Mouse (Mus musculus) bone marrow, adult 2 months (tissue): ENCODE results near the gene Stard5. TPM values are rescaled to one million over a fixed set of nuclear protein-coding genes. Genes with fewer than 3 reads are reported as not detected.
A peak's percentile ranks its signal among the peaks of the same experiment; 100 is the strongest.

Experiments
- H3K27ac ChIP-seq: fragments of 200-500 bp; 2 replicates; pipeline ENCODE4 v1.5.1; 2012; ENCODE audit warnings: low read depth, mild to moderate bottlenecking, control low read depth, inconsistent platforms, low read length; ENCODE audit not compliant: control insufficient read depth, poor library complexity, insufficient read depth
- H3K4me1 ChIP-seq: fragments of 200-500 bp; 2 replicates; pipeline ENCODE4 v1.6.1; 2011; ENCODE audit warnings: low read length; ENCODE audit not compliant: control insufficient read depth, insufficient read depth
- H3K4me3 ChIP-seq: fragments of 200-500 bp; replicated peaks from 2 replicates; pipeline ENCODE3; 2011; ENCODE audit warnings: mild to moderate bottlenecking, low read depth, low read length, control low read depth; ENCODE audit not compliant: control insufficient read depth
- CTCF ChIP-seq: fragments of 200-500 bp; IDR thresholded peaks from 2 replicates; pipeline ENCODE4 v1.5.1; 2011; ENCODE audit warnings: low read length, control low read depth; ENCODE audit not compliant: control insufficient read depth, insufficient read depth
- POLR2A ChIP-seq: fragments of 200-500 bp; IDR thresholded peaks from 2 replicates; pipeline ENCODE4 v1.6.1; 2011; ENCODE audit warnings: low read depth, mild to moderate bottlenecking, control low read depth, low read length, borderline replicate concordance; ENCODE audit not compliant: control insufficient read depth
- WGBS: fragments of 180-500 bp; shearing (Covaris S2); methylation state at CpG from one replicate; pipeline ENCODE4 v1.1.7; 2018; 5-methylcytosine and 5-hydroxymethylcytosine counted together
- polyA plus RNA-seq: library from polyadenylated mRNA; stranded (reverse); fragments of >200 nt; gene quantifications from 2 replicates; pipeline ENCODE4 v1.2.4, GENCODE M21; 2011; ENCODE audit warnings: low replicate concordance; ENCODE audit not compliant: missing spikeins, insufficient read depth, insufficient read length

The Stard5 gene
- polyA plus RNA-seq, 1 experiment, result 9.0 TPM

DNA sequence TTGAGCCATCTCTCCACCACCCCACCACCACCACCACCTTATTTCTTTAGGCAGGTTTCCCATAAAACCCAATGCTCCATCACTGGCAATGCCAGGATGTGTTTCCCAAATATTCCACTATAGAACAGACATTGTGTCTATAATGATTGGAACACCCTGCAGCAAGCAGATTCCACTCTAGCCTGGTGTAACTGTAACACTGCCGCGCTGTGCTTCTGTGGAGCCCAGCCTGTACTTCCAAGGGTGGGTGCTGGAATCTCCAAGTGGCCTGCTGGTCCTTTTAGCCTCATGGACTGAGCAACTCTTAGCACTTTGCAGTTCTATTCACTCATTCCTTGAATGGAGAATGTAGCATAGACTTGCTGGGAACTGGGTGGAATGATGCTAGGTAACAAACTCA, 25.0 kb upstream of the Stard5 start:
- TF ChIP-seq CTCF (no peak), POLR2A (no peak)
- no peak overlapping the region for H3K27ac ChIP-seq
- no peaks in the 10 kb centered on the region; the same call in 1 of the 2 replicates for H3K4me1 ChIP-seq
- no peak overlapping the region for H3K4me3 ChIP-seq
- WGBS, result 98% methylated on average over 2 of the region's 2 CpGs

DNA sequence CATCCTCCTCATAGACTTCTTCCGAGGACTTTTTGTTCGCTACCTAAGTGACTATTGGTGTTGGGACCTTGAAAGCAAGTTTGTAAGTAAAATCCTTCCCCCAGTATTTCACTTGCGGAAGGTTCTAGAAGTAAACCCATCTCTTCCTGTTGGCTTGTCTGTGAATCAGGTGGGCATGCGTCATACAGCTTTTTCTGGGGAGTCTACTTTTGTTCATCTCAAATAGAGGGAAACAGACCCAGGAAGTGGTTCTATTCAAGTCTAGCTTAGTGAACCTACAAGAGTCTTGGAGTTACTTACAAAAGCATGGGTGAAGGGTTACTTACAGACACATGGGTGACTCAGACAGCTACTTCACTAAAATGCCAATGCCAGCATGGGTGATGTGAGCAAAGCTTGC, 21.9 kb upstream of the Stard5 start:
- 87% methylated on average over 4 of the region's 4 CpGs for WGBS
- no peaks in the 10 kb centered on the region; the same call in 1 of the 2 replicates for H3K4me1 ChIP-seq
- H3K27ac ChIP-seq, result no peak overlapping the region

DNA sequence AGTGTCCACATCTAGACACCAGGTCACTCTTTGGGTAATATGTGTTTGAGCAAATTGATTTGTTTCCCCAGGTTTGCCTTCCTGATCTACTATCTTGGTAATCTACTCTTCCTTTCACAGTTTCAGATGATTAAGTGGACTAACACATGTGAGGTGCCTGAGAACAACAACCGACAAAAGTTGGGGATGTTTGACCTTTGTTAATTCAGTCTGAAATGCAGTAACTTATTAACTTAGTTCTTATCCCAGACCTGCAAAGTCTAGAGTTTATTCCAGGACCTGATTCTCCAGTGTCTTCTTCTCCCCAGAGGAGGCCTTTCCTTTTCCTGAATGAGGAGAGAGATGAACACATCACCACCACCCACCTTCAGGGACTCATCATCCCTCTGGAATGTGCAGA, 19.9 kb upstream of the Stard5 start:
- 83% methylated on average over 1 of the region's 1 CpGs for WGBS
- no peak for TF ChIP-seq CTCF
- no peak for TF ChIP-seq POLR2A

More for the DNA sequence above, 21.9 kb upstream of the Stard5 start:
- TF ChIP-seq POLR2A, result no peak
- TF ChIP-seq CTCF, result no peak
- H3K4me3 ChIP-seq, result no peak overlapping the region

DNA sequence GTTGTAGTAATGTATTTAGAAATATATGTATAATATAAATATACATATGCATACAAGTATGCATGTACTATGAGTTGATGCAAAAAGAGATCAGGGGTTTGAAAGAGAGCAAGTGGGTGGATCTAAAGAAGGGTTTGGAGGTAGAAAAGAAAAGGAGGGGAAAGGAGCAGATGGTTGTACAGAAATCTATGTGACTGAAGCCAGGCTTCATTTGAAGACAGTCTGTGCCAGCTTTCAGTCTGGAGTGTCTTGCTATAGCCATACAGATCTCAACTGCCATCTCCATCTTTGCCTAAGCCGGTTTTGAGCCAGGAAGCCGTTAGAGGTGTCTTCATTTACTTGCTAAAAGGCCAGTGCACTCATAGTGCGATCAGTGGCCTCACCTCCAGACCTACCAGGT, 16.5 kb upstream of the Stard5 start:
- Histone ChIP-seq H3K4me3 (no peak overlapping the region), H3K4me1 (peaks cover 2% of the 10 kb centered on the region; the same call in 1 of the 2 replicates), H3K27ac (no peak overlapping the region)
- TF ChIP-seq CTCF, result no peak
- no peak for TF ChIP-seq POLR2A
- 88% methylated on average over 3 of the region's 3 CpGs for WGBS

More for the DNA sequence above, 19.9 kb upstream of the Stard5 start:
- Histone ChIP-seq H3K4me3 (no peak overlapping the region), H3K4me1 (peaks cover 2% of the 10 kb centered on the region; the same call in 1 of the 2 replicates), H3K27ac (no peak overlapping the region)

DNA sequence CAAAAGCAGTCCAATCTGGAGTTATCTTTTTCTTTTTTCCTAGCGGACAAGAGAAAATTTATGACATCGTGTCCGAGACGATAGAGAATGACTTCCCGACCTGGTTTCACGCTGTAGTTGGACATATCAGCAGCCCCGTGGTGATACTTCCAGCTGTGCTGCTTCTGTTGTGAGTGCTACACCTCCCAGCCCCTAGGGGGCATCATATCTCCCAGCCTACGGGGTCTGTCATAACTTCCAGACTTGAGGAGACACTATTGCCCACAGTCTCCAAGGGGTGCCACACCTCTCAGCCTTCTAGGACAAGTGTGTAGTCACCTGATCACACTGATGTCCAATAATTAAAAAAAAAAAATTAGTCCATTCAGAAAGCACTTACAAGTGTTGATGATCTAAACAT, 15.9 kb upstream of the Stard5 start:
- H3K4me1 ChIP-seq, result peaks cover 2% of the 10 kb centered on the region; the same call in 1 of the 2 replicates
- TF ChIP-seq POLR2A (no peak), CTCF (peak; percentile 51; the same call in 1 of the 2 replicates)
- H3K4me3 ChIP-seq, result no peak overlapping the region
- 79% methylated on average over 8 of the region's 8 CpGs for WGBS
- no peak overlapping the region for H3K27ac ChIP-seq

DNA sequence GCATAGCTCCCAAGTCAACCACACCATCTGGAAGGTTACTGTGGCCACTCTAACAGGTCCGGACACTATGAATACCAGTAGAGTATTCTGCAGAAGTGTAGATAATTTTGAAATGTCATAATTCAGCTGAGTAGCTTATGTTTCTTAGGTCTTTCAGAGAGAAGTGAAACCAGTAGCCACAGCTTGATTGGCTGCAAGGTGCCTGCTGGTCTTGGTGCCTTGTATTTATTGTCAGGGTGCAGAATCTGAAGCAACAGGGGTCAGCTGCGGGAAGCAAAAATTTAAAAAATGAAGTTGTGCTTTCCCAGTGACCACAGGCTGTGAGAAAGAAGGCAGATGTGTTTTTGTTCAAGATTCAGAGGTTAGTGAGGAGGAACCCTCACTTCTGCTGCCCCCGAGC, 15.5 kb upstream of the Stard5 start:
- TF ChIP-seq CTCF (no peak), POLR2A (no peak)
- Histone ChIP-seq H3K27ac (peak overlapping the region; percentile 2; the same call in 1 of the 2 replicates), H3K4me3 (no peak overlapping the region), H3K4me1 (peaks cover 2% of the 10 kb centered on the region; the same call in 1 of the 2 replicates)
- WGBS, result 34% methylated on average over 3 of the region's 3 CpGs

DNA sequence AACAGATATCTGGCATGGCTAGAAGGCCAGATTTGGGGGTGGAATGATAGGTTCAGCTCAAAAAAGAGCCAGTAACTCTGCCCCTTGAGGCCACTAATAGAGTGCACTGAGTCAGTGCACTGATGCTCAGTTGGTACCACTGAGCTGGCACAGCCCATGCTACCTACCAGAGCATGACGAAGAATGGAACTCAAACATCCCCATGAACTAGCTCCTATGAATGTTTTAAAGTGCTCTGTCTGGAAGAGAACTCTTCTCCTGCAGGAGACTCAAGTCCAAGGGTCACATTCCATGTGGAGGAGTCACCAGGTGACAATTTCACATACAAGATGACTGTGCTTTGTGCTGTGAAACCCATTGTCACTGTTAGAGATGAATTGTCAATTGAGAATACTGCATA, 13.1 kb upstream of the Stard5 start:
- peaks cover 2% of the 10 kb centered on the region; the same call in 1 of the 2 replicates for H3K4me1 ChIP-seq
- no peak overlapping the region for H3K4me3 ChIP-seq
- no peak overlapping the region for H3K27ac ChIP-seq
- WGBS, result 86% methylated on average over 1 of the region's 1 CpGs
- no peak for TF ChIP-seq POLR2A
- no peak for TF ChIP-seq CTCF

DNA sequence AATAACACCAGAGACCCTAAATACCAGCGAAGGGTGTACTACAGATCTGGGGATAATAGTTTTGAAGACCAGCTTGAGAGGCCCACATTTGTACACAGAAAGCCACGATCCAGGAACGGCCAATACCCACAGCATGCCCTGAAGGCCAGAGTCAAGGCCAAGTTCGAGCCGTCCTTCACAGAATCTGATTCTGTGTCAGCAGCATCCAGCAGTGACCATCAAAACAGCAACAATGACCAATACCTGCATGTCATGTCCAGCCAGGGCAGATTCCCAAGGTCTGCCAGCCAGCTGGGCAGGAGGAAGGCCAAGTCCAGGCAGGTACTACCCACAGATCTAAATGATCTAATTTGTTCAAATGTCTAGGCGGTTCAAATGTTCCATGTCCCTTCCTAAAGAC, 9.2 kb upstream of the Stard5 start:
- H3K4me3 ChIP-seq, result no peak overlapping the region
- H3K4me1 ChIP-seq, result peaks cover 2% of the 10 kb centered on the region; the same call in 1 of the 2 replicates
- no peak overlapping the region for H3K27ac ChIP-seq
- 85% methylated on average over 6 of the region's 6 CpGs for WGBS
- TF ChIP-seq CTCF, result no peak
- no peak for TF ChIP-seq POLR2A

DNA sequence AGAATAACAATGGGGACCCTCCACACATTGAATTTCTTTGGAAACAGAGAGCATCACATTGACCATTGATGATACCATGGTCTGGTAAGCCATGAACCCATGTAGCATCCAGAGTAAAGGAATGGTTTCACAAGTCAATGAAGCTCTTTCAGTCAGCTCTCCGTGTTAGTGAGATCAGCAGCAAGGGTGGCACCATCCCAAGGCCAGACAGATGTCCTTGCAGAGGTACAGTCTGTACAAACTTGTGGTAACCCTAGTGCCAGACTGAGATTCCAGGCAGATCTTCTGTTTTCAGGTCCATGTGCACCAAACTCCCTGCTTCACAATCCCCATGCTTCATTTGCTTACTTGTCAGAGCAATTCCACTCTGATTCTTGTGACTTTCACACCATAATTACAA, 7.7 kb upstream of the Stard5 start:
- peaks cover 2% of the 10 kb centered on the region; the same call in 1 of the 2 replicates for H3K4me1 ChIP-seq
- WGBS, result 71% methylated on average over 1 of the region's 1 CpGs
- H3K4me3 ChIP-seq, result no peak overlapping the region
- TF ChIP-seq POLR2A (no peak), CTCF (no peak)
- no peak overlapping the region for H3K27ac ChIP-seq
